Mouse (Mus musculus) liver, adult (tissue): ENCODE results near the gene Drg2.

Source experiments
- GATA4 ChIP-seq: IDR thresholded peaks from 2 replicates; pipeline ENCODE4 v1.6.1; 2014; ENCODE audit warnings: mild to moderate bottlenecking, low read length; ENCODE audit not compliant: insufficient replicate concordance

Drg2 gene

DNA sequence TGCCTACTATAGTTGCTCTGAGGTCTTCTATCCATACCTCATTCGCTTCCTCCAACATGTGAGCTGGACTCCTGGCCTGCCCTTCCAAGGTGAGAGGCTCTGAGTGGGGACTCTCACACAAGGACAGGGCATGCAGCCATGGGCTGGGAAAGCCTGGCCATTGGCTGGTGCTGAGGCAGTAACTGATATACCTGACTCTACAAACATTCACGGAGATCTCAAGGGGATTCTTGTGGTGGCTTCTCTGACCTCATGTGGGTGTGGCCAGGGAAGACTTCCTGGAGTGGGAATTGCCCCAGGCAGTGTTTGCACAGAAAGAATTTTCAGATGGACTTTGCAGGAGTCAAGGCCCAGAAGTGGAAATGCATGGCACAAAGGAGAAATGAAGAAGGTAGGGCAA, 60.5 kb downstream of the Drg2 start:
- TF ChIP-seq GATA4 = no peak

DNA sequence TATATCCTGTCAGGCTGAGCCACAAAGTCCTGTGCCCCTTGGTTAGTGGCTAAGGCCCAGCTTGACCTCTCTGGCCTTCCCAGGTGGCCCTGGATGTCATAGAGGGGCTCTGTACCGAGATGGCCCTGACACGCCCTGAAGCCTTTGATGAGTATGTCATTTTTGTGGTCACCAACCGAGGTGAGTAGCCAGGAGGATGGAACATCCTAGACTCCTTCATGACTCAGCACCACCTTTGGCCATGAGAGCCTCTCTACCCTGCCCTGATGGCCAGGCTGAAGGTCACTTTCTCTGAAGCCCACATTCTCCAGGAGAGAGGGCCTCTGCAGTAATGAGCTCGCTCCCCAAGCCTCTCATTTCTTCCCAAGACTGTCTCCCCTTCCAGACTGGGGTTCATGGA, 63.9 kb downstream of the Drg2 start:
- TF ChIP-seq GATA4 = no peak
